Mouse (Mus musculus) ES-Bruce4 (cell line): ENCODE results near the gene Polr1d.

Experiments used
- CTCF ChIP-seq: IDR thresholded peaks from one replicate; pipeline ENCODE4 v1.8.1; 2011; ENCODE audit warnings: low read depth, low read length
- EP300 ChIP-seq: IDR thresholded peaks from 2 replicates; pipeline ENCODE4 v1.6.1; 2011; ENCODE audit warnings: low read depth, low read length; ENCODE audit not compliant: insufficient read depth
- POLR2A ChIP-seq: IDR thresholded peaks from one replicate; pipeline ENCODE4 v1.8.1; 2011; ENCODE audit warnings: low read length; ENCODE audit not compliant: insufficient read depth

- TF ChIP-seq CTCF = no peak
- TF ChIP-seq POLR2A = no peak
- no peak for TF ChIP-seq EP300
Observed at GRCm38 (mm10) chr5:147033155-147033554, 43.7 kb upstream of the Polr1d start.
